Mouse (Mus musculus) hindbrain, embryonic 11.5 days (tissue): ENCODE measurements around the gene Ifna7. TPM values are rescaled to one million over a fixed set of nuclear protein-coding genes. Genes with fewer than 3 reads are reported as not detected.
"Not testable (repeated sequence)": the region's sequence is repeated elsewhere in the genome, so short reads cannot be mapped to it uniquely, and the experiment has no call there.

ENCODE experiments used
- ATAC-seq: fragments of 200-750 bp; cut with Nextera tagmentation; 2 replicates; pipeline ENCODE4 v1.8.0; 2017; ENCODE audit warnings: mild to moderate bottlenecking, moderate TSS enrichment, moderate library complexity; ENCODE audit not compliant: low FRiP score
- DNase-seq: peaks from one replicate; pipeline ENCODE4 v3.0.0-alpha.2; 2015; ENCODE audit warnings: low spot score
- H3K27ac ChIP-seq: fragments of 300-500 bp; sonication (generic); 2 replicates; pipeline ENCODE4 v1.5.1; 2014; ENCODE audit warnings: mild to moderate bottlenecking, low read depth, low read length
- H3K27me3 ChIP-seq: fragments of 300-500 bp; sonication (generic); 2 replicates; pipeline ENCODE4 v1.6.1; 2014; ENCODE audit warnings: mild to moderate bottlenecking, low read length, moderate library complexity, mixed read lengths; ENCODE audit not compliant: control insufficient read depth, insufficient read depth
- H3K36me3 ChIP-seq: fragments of 300-500 bp; sonication (generic); 2 replicates; pipeline ENCODE4 v1.6.1; 2014; ENCODE audit warnings: mild to moderate bottlenecking, low read length, moderate library complexity, mixed read lengths; ENCODE audit not compliant: control insufficient read depth, insufficient read depth
- H3K4me1 ChIP-seq: fragments of 300-500 bp; sonication (generic); replicated peaks from 2 replicates; pipeline ENCODE4 v1.6.1; 2014; ENCODE audit warnings: low read length, mixed read lengths; ENCODE audit not compliant: control insufficient read depth, insufficient read depth
- H3K4me2 ChIP-seq: fragments of 300-500 bp; sonication (generic); replicated peaks from 2 replicates; pipeline ENCODE4 v1.6.1; 2014; ENCODE audit warnings: mild to moderate bottlenecking, low read depth, low read length
- H3K4me3 ChIP-seq: fragments of 300-500 bp; sonication (generic); 2 replicates; pipeline ENCODE4 v1.5.1; 2014; ENCODE audit warnings: low read depth, low read length
- H3K9ac ChIP-seq: fragments of 300-500 bp; sonication (generic); 2 replicates; pipeline ENCODE4 v1.6.1; 2014; ENCODE audit warnings: low read depth, low read length
- H3K9me3 ChIP-seq: fragments of 300-500 bp; sonication (generic); 2 replicates; pipeline ENCODE4 v1.6.1; 2016; ENCODE audit warnings: low read length; ENCODE audit not compliant: control insufficient read depth
- WGBS: fragments of 180-500 bp; shearing (Covaris S2); extraction: QIAGEN DNeasy Blood & Tissue Kit; methylation state at CpG from one replicate; pipeline ENCODE4 v1.1.7; 2014; 5-methylcytosine and 5-hydroxymethylcytosine counted together
- polyA plus RNA-seq: library from polyadenylated mRNA; unstranded; fragments of >200 nt; fragmentation: Nextera tagmentation; extraction: Ambion mirVana; gene quantifications from 2 replicates; pipeline ENCODE4 v1.2.1, GENCODE M21; 2014

The Ifna7 gene
- not detected in 2 replicates for polyA plus RNA-seq

DNA sequence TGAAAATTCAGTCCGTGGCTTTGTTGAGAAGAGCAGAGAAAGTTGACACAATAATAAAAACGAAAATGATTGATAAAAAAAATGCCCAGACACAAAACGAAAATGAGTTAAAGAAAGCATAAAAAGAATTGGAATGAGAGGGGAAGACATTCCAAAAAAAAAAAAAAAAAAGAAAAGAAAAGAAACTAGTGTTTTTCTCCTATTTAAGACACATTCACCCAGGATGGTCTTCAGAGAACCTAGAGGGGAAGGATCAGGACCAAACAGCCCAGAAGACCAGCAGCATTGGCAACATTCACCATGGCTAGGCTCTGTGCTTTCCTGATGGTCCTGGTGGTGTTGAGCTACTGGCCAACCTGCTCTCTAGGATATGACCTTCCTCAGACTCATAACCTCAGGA lies at the start of gene Ifna7:
TSS of gene Ifna7 (plus strand) at position 301 of the 400 bp plus-strand sequence.
- Histone ChIP-seq H3K9me3 (no peaks in the 10 kb centered on the region), H3K27me3 (no peaks in the 10 kb centered on the region), H3K4me2 (no peak within 1 kb of the TSS), H3K4me1 (no peaks in the 10 kb centered on the region), H3K27ac (no peak within 1 kb of the TSS), H3K4me3 (no peak within 1 kb of the TSS), H3K36me3 (no peaks in the 10 kb centered on the region), H3K9ac (no peak within 1 kb of the TSS)
- WGBS = 75% methylated on average over 3 of the region's 3 CpGs
- ATAC-seq (no peak), DNase-seq (no peak)

DNA sequence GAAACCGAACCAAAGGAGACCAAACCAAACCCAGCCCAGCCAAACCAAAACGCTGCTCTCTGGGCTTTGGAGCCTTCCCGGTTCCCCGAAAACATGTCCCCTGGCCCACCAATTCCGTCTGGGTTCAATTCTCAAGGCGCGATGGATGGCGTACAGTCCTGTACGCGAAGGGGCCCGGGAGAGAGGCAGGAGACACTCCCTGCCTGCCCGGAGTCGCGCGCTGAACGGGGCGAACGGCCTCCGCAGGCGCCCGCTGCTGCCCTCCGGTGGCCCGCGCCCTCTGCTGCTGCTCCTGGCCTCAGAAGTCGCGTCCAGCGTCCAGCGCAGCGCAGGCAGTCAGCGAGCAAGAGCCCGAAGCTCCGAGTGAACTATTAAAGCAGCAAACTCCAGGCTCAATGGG lies 42.5 kb upstream of the Ifna7 start, which contains the start of gene Gm13290:
TSS of gene Gm13290 (plus strand) at position 301 of the 400 bp plus-strand sequence.
- not testable (repeated sequence) for DNase-seq

DNA sequence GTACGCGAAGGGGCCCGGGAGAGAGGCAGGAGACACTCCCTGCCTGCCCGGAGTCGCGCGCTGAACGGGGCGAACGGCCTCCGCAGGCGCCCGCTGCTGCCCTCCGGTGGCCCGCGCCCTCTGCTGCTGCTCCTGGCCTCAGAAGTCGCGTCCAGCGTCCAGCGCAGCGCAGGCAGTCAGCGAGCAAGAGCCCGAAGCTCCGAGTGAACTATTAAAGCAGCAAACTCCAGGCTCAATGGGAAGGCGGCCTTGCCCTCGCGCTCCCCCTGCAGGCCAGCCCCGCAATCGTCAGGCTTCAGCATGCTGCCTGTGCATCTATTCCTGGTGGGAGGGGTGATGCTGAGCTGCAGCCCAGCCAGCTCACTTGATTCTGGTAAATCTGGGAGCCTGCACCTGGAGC lies 39.4 kb upstream of the Ifna7 start, which contains the start of gene Gm13289:
TSS of gene Gm13289 (plus strand) at position 301 of the 400 bp plus-strand sequence.
- not testable (repeated sequence) for H3K9ac ChIP-seq, H3K27me3 ChIP-seq, H3K27ac ChIP-seq, H3K4me2 ChIP-seq, H3K9me3 ChIP-seq, DNase-seq, H3K36me3 ChIP-seq, H3K4me1 ChIP-seq, H3K4me3 ChIP-seq, ATAC-seq
- WGBS = no CpG with 5 or more reads among the region's 29 CpGs

More for the DNA sequence above, 42.5 kb upstream of the Ifna7 start, which contains the start of gene Gm13290:
- not testable (repeated sequence) for ATAC-seq, H3K4me1 ChIP-seq, H3K9ac ChIP-seq, H3K36me3 ChIP-seq, H3K27ac ChIP-seq, H3K9me3 ChIP-seq, H3K4me3 ChIP-seq, H3K4me2 ChIP-seq, H3K27me3 ChIP-seq
- no CpG with 5 or more reads among the region's 32 CpGs for WGBS

DNA sequence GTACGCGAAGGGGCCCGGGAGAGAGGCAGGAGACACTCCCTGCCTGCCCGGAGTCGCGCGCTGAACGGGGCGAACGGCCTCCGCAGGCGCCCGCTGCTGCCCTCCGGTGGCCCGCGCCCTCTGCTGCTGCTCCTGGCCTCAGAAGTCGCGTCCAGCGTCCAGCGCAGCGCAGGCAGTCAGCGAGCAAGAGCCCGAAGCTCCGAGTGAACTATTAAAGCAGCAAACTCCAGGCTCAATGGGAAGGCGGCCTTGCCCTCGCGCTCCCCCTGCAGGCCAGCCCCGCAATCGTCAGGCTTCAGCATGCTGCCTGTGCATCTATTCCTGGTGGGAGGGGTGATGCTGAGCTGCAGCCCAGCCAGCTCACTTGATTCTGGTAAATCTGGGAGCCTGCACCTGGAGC lies 36.5 kb upstream of the Ifna7 start, which contains the start of gene Gm13272:
TSS of gene Gm13272 (plus strand) at position 301 of the 400 bp plus-strand sequence.
- not testable (repeated sequence) for H3K27me3 ChIP-seq, DNase-seq, ATAC-seq, H3K4me1 ChIP-seq, H3K36me3 ChIP-seq, H3K9me3 ChIP-seq, H3K4me2 ChIP-seq, H3K27ac ChIP-seq, H3K4me3 ChIP-seq, H3K9ac ChIP-seq
- no CpG with 5 or more reads among the region's 29 CpGs for WGBS

DNA sequence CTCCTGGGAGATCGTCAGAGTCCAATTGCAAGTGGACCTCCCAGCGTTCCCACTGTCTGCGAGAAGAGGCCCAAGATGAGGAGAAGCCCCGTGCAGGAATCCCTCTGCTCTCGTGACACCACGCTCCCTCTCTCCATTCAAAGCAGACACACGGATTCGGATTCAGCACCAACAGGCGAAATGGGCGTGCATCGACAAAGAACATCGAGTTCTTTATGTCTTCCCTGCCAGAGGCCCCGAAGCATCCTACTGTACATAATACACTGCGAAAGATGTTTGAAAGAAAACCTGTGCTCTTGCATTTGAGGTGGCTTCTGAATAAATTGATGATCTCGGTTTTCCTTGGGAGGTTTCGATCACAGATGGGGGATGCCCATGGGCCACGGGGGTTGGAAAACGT lies 35.7 kb upstream of the Ifna7 start:
- H3K27me3 ChIP-seq, H3K9me3 ChIP-seq, H3K27ac ChIP-seq, H3K4me2 ChIP-seq, ATAC-seq, H3K4me3 ChIP-seq, H3K36me3 ChIP-seq, H3K4me1 ChIP-seq, H3K9ac ChIP-seq, DNase-seq: not testable (repeated sequence)
- WGBS = 39% methylated on average over 15 of the region's 18 CpGs

DNA sequence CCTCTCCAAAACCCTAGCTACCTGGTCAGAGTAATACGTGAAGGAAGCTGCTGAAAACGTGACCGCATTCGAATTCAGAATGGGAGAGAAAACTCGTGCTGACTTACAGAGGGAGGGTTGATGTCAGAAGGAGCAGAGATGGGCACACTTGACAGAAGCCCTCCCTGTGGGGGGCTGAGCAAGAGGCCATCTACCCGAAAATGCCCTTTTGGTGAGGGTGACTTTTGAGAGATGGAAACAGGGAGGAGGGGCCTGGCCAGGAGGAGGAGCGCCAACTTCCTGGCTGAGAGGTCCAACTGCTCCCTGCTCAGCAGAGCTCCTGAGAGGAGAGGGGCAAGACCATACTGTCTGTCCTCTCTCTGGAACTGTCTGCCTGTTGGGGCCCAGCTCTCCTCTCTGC lies 34.2 kb upstream of the Ifna7 start, which contains the start of gene Ifnz:
TSS of gene Ifnz (plus strand) at position 301 of the 400 bp plus-strand sequence.
- H3K4me3 ChIP-seq, H3K9ac ChIP-seq, H3K9me3 ChIP-seq, H3K36me3 ChIP-seq, H3K27ac ChIP-seq, H3K4me1 ChIP-seq, H3K27me3 ChIP-seq, ATAC-seq, DNase-seq: not testable (repeated sequence)
- peak within 1 kb of the TSS; percentile 28; the same call in 1 of the 2 replicates for H3K4me2 ChIP-seq
- WGBS = 28% methylated on average over 4 of the region's 7 CpGs

DNA sequence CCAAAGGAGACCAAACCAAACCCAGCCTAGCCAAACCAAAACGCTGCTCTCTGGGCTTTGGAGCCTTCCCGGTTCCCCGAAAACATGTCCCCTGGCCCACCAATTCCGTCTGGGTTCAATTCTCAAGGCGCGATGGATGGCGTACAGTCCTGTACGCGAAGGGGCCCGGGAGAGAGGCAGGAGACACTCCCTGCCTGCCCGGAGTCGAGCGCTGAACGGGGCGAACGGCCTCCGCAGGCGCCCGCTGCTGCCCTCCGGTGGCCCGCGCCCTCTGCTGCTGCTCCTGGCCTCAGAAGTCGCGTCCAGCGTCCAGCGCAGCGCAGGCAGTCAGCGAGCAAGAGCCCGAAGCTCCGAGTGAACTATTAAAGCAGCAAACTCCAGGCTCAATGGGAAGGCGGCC lies 33.7 kb upstream of the Ifna7 start:
- H3K4me2 ChIP-seq = peak overlapping the region; percentile 28; the same call in 1 of the 2 replicates
- not testable (repeated sequence) for H3K4me3 ChIP-seq

DNA sequence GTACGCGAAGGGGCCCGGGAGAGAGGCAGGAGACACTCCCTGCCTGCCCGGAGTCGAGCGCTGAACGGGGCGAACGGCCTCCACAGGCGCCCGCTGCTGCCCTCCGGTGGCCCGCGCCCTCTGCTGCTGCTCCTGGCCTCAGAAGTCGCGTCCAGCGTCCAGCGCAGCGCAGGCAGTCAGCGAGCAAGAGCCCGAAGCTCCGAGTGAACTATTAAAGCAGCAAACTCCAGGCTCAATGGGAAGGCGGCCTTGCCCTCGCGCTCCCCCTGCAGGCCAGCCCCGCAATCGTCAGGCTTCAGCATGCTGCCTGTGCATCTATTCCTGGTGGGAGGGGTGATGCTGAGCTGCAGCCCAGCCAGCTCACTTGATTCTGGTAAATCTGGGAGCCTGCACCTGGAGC lies 30.6 kb upstream of the Ifna7 start, which contains the start of gene Gm13276:
TSS of gene Gm13276 (plus strand) at position 301 of the 400 bp plus-strand sequence.
- not testable (repeated sequence) for H3K4me3 ChIP-seq, H3K9me3 ChIP-seq, H3K27me3 ChIP-seq, DNase-seq, H3K9ac ChIP-seq, H3K36me3 ChIP-seq, H3K27ac ChIP-seq, H3K4me2 ChIP-seq, H3K4me1 ChIP-seq, ATAC-seq
- no CpG with 5 or more reads among the region's 27 CpGs for WGBS

More for the DNA sequence above, 33.7 kb upstream of the Ifna7 start:
- not testable (repeated sequence) for H3K36me3 ChIP-seq, H3K4me1 ChIP-seq, DNase-seq, H3K27me3 ChIP-seq, ATAC-seq, H3K9ac ChIP-seq, H3K27ac ChIP-seq, H3K9me3 ChIP-seq
- WGBS = 0% methylated on average over 3 of the region's 31 CpGs

DNA sequence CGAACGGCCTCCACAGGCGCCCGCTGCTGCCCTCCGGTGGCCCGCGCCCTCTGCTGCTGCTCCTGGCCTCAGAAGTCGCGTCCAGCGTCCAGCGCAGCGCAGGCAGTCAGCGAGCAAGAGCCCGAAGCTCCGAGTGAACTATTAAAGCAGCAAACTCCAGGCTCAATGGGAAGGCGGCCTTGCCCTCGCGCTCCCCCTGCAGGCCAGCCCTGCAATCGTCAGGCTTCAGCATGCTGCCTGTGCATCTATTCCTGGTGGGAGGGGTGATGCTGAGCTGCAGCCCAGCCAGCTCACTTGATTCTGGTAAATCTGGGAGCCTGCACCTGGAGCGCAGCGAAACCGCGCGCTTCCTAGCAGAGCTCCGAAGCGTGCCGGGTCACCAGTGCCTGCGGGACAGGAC lies 27.6 kb upstream of the Ifna7 start, which contains the start of gene Gm13277:
TSS of gene Gm13277 (plus strand) at position 231 of the 400 bp plus-strand sequence.
- H3K4me1 ChIP-seq, DNase-seq, H3K4me2 ChIP-seq, H3K4me3 ChIP-seq, H3K9me3 ChIP-seq, H3K27me3 ChIP-seq, H3K27ac ChIP-seq, H3K36me3 ChIP-seq, ATAC-seq, H3K9ac ChIP-seq: not testable (repeated sequence)
- WGBS = 0% methylated on average over 1 of the region's 28 CpGs
